Mouse (Mus musculus) forebrain, postnatal 0 days (tissue): ENCODE measurements around the gene Olfr1426. TPM values are rescaled to one million over a fixed set of nuclear protein-coding genes. Genes with fewer than 3 reads are reported as not detected.

Experiments used
- ATAC-seq: fragments of 200-750 bp; cut with Nextera tagmentation; 2 replicates; pipeline ENCODE4 v1.8.0; 2017; ENCODE audit warnings: mild to moderate bottlenecking, moderate library complexity
- DNase-seq: peaks from one replicate; pipeline ENCODE4 v3.0.0-alpha.2; 2015
- H3K27ac ChIP-seq: fragments of 300-500 bp; sonication (generic); 2 replicates; pipeline ENCODE4 v1.5.1; 2014; ENCODE audit warnings: low read depth, mild to moderate bottlenecking, antibody characterized with exemption, low read length, moderate library complexity, mixed read lengths
- H3K27me3 ChIP-seq: fragments of 300-500 bp; sonication (generic); 2 replicates; pipeline ENCODE4 v1.6.1; 2014; ENCODE audit warnings: mild to moderate bottlenecking, low read length, mixed read lengths; ENCODE audit not compliant: insufficient read depth
- H3K36me3 ChIP-seq: fragments of 300-500 bp; sonication (generic); 2 replicates; pipeline ENCODE4 v1.6.1; 2014; ENCODE audit warnings: mild to moderate bottlenecking, moderate library complexity; ENCODE audit not compliant: insufficient read depth
- H3K4me1 ChIP-seq: fragments of 300-500 bp; sonication (generic); 2 replicates; pipeline ENCODE4 v1.6.1; 2014; ENCODE audit warnings: antibody characterized with exemption; ENCODE audit not compliant: insufficient read depth
- H3K4me2 ChIP-seq: fragments of 300-500 bp; sonication (generic); 2 replicates; pipeline ENCODE4 v1.6.1; 2014; ENCODE audit warnings: low read depth, mild to moderate bottlenecking, moderate library complexity
- H3K4me3 ChIP-seq: fragments of 300-500 bp; sonication (generic); 2 replicates; pipeline ENCODE4 v1.5.1; 2014; ENCODE audit warnings: low read depth, low read length, mixed read lengths
- H3K9ac ChIP-seq: fragments of 300-500 bp; sonication (generic); 2 replicates; pipeline ENCODE4 v1.6.1; 2014; ENCODE audit warnings: mild to moderate bottlenecking
- H3K9me3 ChIP-seq: fragments of 300-500 bp; sonication (generic); 2 replicates; pipeline ENCODE4 v1.6.1; 2016; ENCODE audit warnings: low read length
- CTCF ChIP-seq: sonication (generic); IDR thresholded peaks from 2 replicates; pipeline ENCODE4 v1.5.1; 2016; ENCODE audit warnings: antibody characterized with exemption, control low read depth, low read depth
- polyA plus RNA-seq: library from polyadenylated mRNA; unstranded; fragments of >200 nt; fragmentation: Nextera tagmentation; extraction: Ambion mirVana; gene quantifications from 2 replicates; pipeline ENCODE4 v1.2.1, GENCODE M21; 2015
- total RNA-seq: library from RNA; depleted of rRNA; stranded (reverse); fragments of >200 nt; gene quantifications from 2 replicates; pipeline ENCODE4 v1.2.3, GENCODE M21; 2014; rRNA removed

The Olfr1426 gene
- total and polyA plus RNA-seq, 2 experiments from 2014 or later, result not detected

- no peak overlapping the region for H3K4me2 ChIP-seq
Measured at GRCm38 (mm10) chr19:12037727-12038126, 54.1 kb downstream of the Olfr1426 start.

More at GRCm38 (mm10) chr19:12037727-12038126, 54.1 kb downstream of the Olfr1426 start:
- DNase-seq, result no peak
- no peak overlapping the region for H3K27ac ChIP-seq
- no peaks in the 10 kb centered on the region for H3K36me3 ChIP-seq
- no peak overlapping the region for H3K4me3 ChIP-seq
- TF ChIP-seq CTCF, result no peak
- H3K9ac ChIP-seq, result no peak overlapping the region
- H3K4me1 ChIP-seq, result no peaks in the 10 kb centered on the region
- H3K9me3 ChIP-seq, result no peaks in the 10 kb centered on the region
- ATAC-seq, result no peak
- no peaks in the 10 kb centered on the region for H3K27me3 ChIP-seq

Other genes starting within 250 kb of the Olfr1426 start
- gene Olfr1418, start 230.9 kb downstream of the Olfr1426 start, total RNA-seq, result not detected in 2 replicates
- not detected in 2 replicates for gene Olfr1418, start 230.9 kb downstream of the Olfr1426 start, polyA plus RNA-seq
- not detected in 2 replicates for gene Olfr1419, start 216.9 kb downstream of the Olfr1426 start, total RNA-seq
- gene Olfr1419, start 216.9 kb downstream of the Olfr1426 start, polyA plus RNA-seq, result not detected in 2 replicates
- not detected in 2 replicates for gene Olfr1420, start 205.4 kb downstream of the Olfr1426 start, total RNA-seq
- gene Olfr1420, start 205.4 kb downstream of the Olfr1426 start, polyA plus RNA-seq, result not detected in 2 replicates
- 7.2 and 12.1 TPM in 2 replicates for gene Patl1, start 179.6 kb downstream of the Olfr1426 start, total RNA-seq
- gene Patl1, start 179.6 kb downstream of the Olfr1426 start, polyA plus RNA-seq, result 7.7 and 11.8 TPM in 2 replicates
- gene Osbp, start 126.1 kb downstream of the Olfr1426 start, total RNA-seq, result 27.3 and 30.3 TPM in 2 replicates
- 2.3 and 3.1 TPM in 2 replicates for gene Osbp, start 126.1 kb downstream of the Olfr1426 start, polyA plus RNA-seq
- not detected in 2 replicates for gene Olfr1423, start 50.7 kb downstream of the Olfr1426 start, total RNA-seq
- gene Olfr1423, start 50.7 kb downstream of the Olfr1426 start, polyA plus RNA-seq, result not detected in 2 replicates
- gene Olfr1424, start 29.3 kb downstream of the Olfr1426 start, total RNA-seq, result not detected in 2 replicates
- gene Olfr1424, start 29.3 kb downstream of the Olfr1426 start, polyA plus RNA-seq, result not detected in 2 replicates
- not detected in 2 replicates for gene Olfr1425, start 14.3 kb downstream of the Olfr1426 start, total RNA-seq
- not detected in 2 replicates for gene Olfr1425, start 14.3 kb downstream of the Olfr1426 start, polyA plus RNA-seq
- gene Olfr1427, start 11.3 kb upstream of the Olfr1426 start, total RNA-seq, result not detected in 2 replicates
- gene Olfr1427, start 11.3 kb upstream of the Olfr1426 start, polyA plus RNA-seq, result not detected in 2 replicates
- not detected in 2 replicates for gene Olfr1428, start 23.9 kb upstream of the Olfr1426 start, total RNA-seq
- not detected in 2 replicates for gene Olfr1428, start 23.9 kb upstream of the Olfr1426 start, polyA plus RNA-seq
- gene Olfr76, start 31.2 kb upstream of the Olfr1426 start, total RNA-seq, result not detected in 2 replicates
- not detected in 2 replicates for gene Olfr76, start 31.2 kb upstream of the Olfr1426 start, polyA plus RNA-seq
- gene Olfr1555-ps1, start 78.1 kb upstream of the Olfr1426 start, total RNA-seq, result not detected in 2 replicates
- gene Olfr1555-ps1, start 78.1 kb upstream of the Olfr1426 start, polyA plus RNA-seq, result not detected in 2 replicates
- gene Olfr1431, start 108.6 kb upstream of the Olfr1426 start, total RNA-seq, result not detected in 2 replicates
- not detected in 2 replicates for gene Olfr1431, start 108.6 kb upstream of the Olfr1426 start, polyA plus RNA-seq
- gene Olfr1432, start 140.6 kb upstream of the Olfr1426 start, total RNA-seq, result not detected in 2 replicates
- gene Olfr1432, start 140.6 kb upstream of the Olfr1426 start, polyA plus RNA-seq, result not detected in 2 replicates
- not detected in 2 replicates for gene Olfr262, start 149.6 kb upstream of the Olfr1426 start, total RNA-seq
- gene Olfr262, start 149.6 kb upstream of the Olfr1426 start, polyA plus RNA-seq, result not detected in 2 replicates
- not detected in 2 replicates for gene Olfr235, start 169.0 kb upstream of the Olfr1426 start, total RNA-seq
- not detected in 2 replicates for gene Olfr235, start 169.0 kb upstream of the Olfr1426 start, polyA plus RNA-seq
- gene Olfr1434, start 187.8 kb upstream of the Olfr1426 start, total RNA-seq, result not detected in 2 replicates
- gene Olfr1434, start 187.8 kb upstream of the Olfr1426 start, polyA plus RNA-seq, result not detected in 2 replicates
- gene Olfr1436, start 207.1 kb upstream of the Olfr1426 start, total RNA-seq, result not detected in 2 replicates
- gene Olfr1436, start 207.1 kb upstream of the Olfr1426 start, polyA plus RNA-seq, result not detected in 2 replicates
- gene Olfr1437, start 233.1 kb upstream of the Olfr1426 start, total RNA-seq, result not detected in 2 replicates
- not detected in 2 replicates for gene Olfr1437, start 233.1 kb upstream of the Olfr1426 start, polyA plus RNA-seq
- gene Olfr1438-ps1, start 243.9 kb upstream of the Olfr1426 start, total RNA-seq, result not detected in 2 replicates
- not detected in 2 replicates for gene Olfr1438-ps1, start 243.9 kb upstream of the Olfr1426 start, polyA plus RNA-seq